Mouse (Mus musculus): ENCODE measurements around the gene Psmb9. TPM values are rescaled to one million over a fixed set of nuclear protein-coding genes. Genes with fewer than 3 reads are reported as not detected.

The Psmb9 gene
- polyA plus RNA-seq, 1 experiment from 2014 or later: 36.8 TPM

GRCm38 (mm10) chr17:34204303-34205010 is 16.9 kb upstream of the Psmb9 start:
- Histone ChIP-seq H3K4me2 (replicated peaks; ENCODE audit: low read depth) (peak overlapping the region; percentile 74), H3K9me3 (ENCODE audit: control insufficient read depth) (no peaks in the 10 kb centered on the region), H3K4me3 (ENCODE audit: low read depth, low read length) (peak overlapping the region; percentile 66), H3K27ac (ENCODE audit: low read depth, low read length) (no peak overlapping the region), H3K36me3 (ENCODE audit: control insufficient read depth, insufficient read depth) (no peaks in the 10 kb centered on the region), H3K27me3 (replicated peaks; ENCODE audit: control insufficient read depth, insufficient read depth, low read length) (no peaks in the 10 kb centered on the region), H3K4me1 (replicated peaks; ENCODE audit: control insufficient read depth, insufficient read depth, low read length) (no peaks in the 10 kb centered on the region), H3K9ac (ENCODE audit: low read depth, low read length) (peak overlapping the region; percentile 53)
- peak; percentile 91 for TF ChIP-seq CTCF (IDR thresholded peaks at IDR 0.05; ENCODE audit: low read depth)
- WGBS: under 1% methylated on average over 44 of the region's 44 CpGs
- ATAC-seq: peak; percentile 50

DNA sequence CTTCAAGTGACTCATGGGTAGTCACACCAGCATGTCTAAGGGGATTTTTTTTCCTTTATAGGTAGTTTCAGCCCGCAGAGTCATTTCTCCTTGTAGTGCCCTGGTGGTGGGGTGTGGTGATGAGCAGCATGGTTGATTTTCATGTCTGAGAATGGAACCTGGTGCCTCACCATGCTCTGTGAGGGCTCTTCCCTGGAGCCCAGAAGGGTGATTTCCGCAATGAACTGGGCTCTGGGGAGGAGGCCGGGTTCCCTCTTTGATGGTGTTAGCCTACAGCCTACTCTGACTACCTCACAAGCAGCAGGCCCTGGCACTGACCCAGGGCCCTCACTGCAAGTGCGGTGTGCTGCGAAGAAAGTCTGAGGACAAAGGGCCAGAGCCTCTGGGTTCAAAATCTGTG is 15.9 kb upstream of the Psmb9 start, which contains the start of gene Tap2:
Tap2 (plus strand) TSS at position 84 of the 400 bp plus-strand sequence.
- no peak within 1 kb of the TSS for H3K27ac ChIP-seq (ENCODE audit: low read depth, low read length)
- WGBS: 83% methylated on average over 5 of the region's 5 CpGs
- no peak for ATAC-seq
- peak within 1 kb of the TSS; percentile 66 for H3K4me3 ChIP-seq (ENCODE audit: low read depth, low read length)
- peak within 1 kb of the TSS; percentile 53 for H3K9ac ChIP-seq (ENCODE audit: low read depth, low read length)
- no peaks in the 10 kb centered on the region for H3K36me3 ChIP-seq (ENCODE audit: control insufficient read depth, insufficient read depth)
- H3K4me2 ChIP-seq (replicated peaks; ENCODE audit: low read depth): peak within 1 kb of the TSS; percentile 74
- H3K4me1 ChIP-seq (replicated peaks; ENCODE audit: control insufficient read depth, insufficient read depth, low read length): no peaks in the 10 kb centered on the region
- no peaks in the 10 kb centered on the region for H3K27me3 ChIP-seq (replicated peaks; ENCODE audit: control insufficient read depth, insufficient read depth, low read length)
- H3K9me3 ChIP-seq (ENCODE audit: control insufficient read depth): no peaks in the 10 kb centered on the region
- TF ChIP-seq CTCF (IDR thresholded peaks at IDR 0.05; ENCODE audit: low read depth): no peak

GRCm38 (mm10) chr17:34202760-34203442 is 15.3 kb upstream of the Psmb9 start:
- WGBS: 82% methylated on average over 4 of the region's 4 CpGs
- Histone ChIP-seq H3K4me2 (replicated peaks; ENCODE audit: low read depth) (no peak overlapping the region), H3K27me3 (replicated peaks; ENCODE audit: control insufficient read depth, insufficient read depth, low read length) (no peaks in the 10 kb centered on the region), H3K9me3 (ENCODE audit: control insufficient read depth) (no peaks in the 10 kb centered on the region), H3K4me1 (replicated peaks; ENCODE audit: control insufficient read depth, insufficient read depth, low read length) (no peaks in the 10 kb centered on the region), H3K4me3 (ENCODE audit: low read depth, low read length) (no peak overlapping the region), H3K27ac (ENCODE audit: low read depth, low read length) (no peak overlapping the region), H3K36me3 (ENCODE audit: control insufficient read depth, insufficient read depth) (no peaks in the 10 kb centered on the region), H3K9ac (ENCODE audit: low read depth, low read length) (no peak overlapping the region)
- no peak for ATAC-seq
- TF ChIP-seq CTCF (IDR thresholded peaks at IDR 0.05; ENCODE audit: low read depth): no peak

DNA sequence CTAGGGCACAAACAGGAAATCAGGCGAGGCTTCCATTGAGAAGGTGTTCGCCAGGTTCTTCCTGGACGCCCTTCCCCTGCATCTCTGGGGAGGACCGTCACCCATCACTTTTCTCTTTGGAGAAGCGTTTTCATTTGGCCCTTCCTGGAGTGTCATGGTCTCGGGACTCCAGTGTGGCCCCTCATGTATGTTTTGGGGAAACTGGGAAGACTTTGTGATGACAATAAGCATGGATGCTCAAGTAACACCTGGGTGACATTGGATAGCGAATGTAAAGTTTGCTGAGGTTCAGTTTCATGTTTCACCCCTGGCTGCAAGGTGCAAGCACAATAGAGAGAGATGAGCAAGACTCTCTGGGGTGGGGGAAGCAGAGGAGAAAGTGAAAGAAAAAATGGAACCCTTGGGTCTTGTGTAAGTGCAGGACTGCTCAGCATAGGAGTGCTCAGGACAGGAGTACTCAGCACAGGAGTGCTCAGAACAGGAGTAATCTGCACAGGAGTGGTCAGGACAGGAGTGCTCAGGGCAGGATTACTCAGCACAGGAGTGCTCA is 14.0 kb upstream of the Psmb9 start:
- Histone ChIP-seq H3K27me3 (replicated peaks; ENCODE audit: control insufficient read depth, insufficient read depth, low read length) (peaks cover 2% of the 10 kb centered on the region; the same call in 1 of the 2 replicates), H3K27ac (ENCODE audit: low read depth, low read length) (no peak overlapping the region), H3K4me1 (replicated peaks; ENCODE audit: control insufficient read depth, insufficient read depth, low read length) (no peaks in the 10 kb centered on the region), H3K9me3 (ENCODE audit: control insufficient read depth) (no peaks in the 10 kb centered on the region), H3K4me2 (replicated peaks; ENCODE audit: low read depth) (no peak overlapping the region), H3K9ac (ENCODE audit: low read depth, low read length) (no peak overlapping the region), H3K36me3 (ENCODE audit: control insufficient read depth, insufficient read depth) (no peaks in the 10 kb centered on the region; the same call in 1 of the 2 replicates), H3K4me3 (ENCODE audit: low read depth, low read length) (no peak overlapping the region)
- no peak for ATAC-seq
- TF ChIP-seq CTCF (IDR thresholded peaks at IDR 0.05; ENCODE audit: low read depth): no peak
- WGBS: 72% methylated on average over 7 of the region's 7 CpGs

GRCm38 (mm10) chr17:34200772-34201505 is 13.4 kb upstream of the Psmb9 start:
- Histone ChIP-seq H3K4me3 (ENCODE audit: low read depth, low read length) (no peak overlapping the region), H3K27ac (ENCODE audit: low read depth, low read length) (no peak overlapping the region), H3K4me1 (replicated peaks; ENCODE audit: control insufficient read depth, insufficient read depth, low read length) (no peaks in the 10 kb centered on the region), H3K9ac (ENCODE audit: low read depth, low read length) (no peak overlapping the region), H3K4me2 (replicated peaks; ENCODE audit: low read depth) (no peak overlapping the region), H3K9me3 (ENCODE audit: control insufficient read depth) (no peaks in the 10 kb centered on the region), H3K36me3 (ENCODE audit: control insufficient read depth, insufficient read depth) (no peaks in the 10 kb centered on the region; the same call in 1 of the 2 replicates), H3K27me3 (replicated peaks; ENCODE audit: control insufficient read depth, insufficient read depth, low read length) (peaks cover 5% of the 10 kb centered on the region; the same call in 1 of the 2 replicates)
- WGBS: 88% methylated on average over 16 of the region's 16 CpGs
- no peak for ATAC-seq
- no peak for TF ChIP-seq CTCF (IDR thresholded peaks at IDR 0.05; ENCODE audit: low read depth)

- H3K4me1 ChIP-seq (replicated peaks; ENCODE audit: control insufficient read depth, insufficient read depth, low read length): no peaks in the 10 kb centered on the region
- ATAC-seq: no peak
- no peak overlapping the region for H3K9ac ChIP-seq (ENCODE audit: low read depth, low read length)
- no peaks in the 10 kb centered on the region; the same call in 1 of the 2 replicates for H3K36me3 ChIP-seq (ENCODE audit: control insufficient read depth, insufficient read depth)
- H3K9me3 ChIP-seq (ENCODE audit: control insufficient read depth): no peaks in the 10 kb centered on the region
- TF ChIP-seq CTCF (IDR thresholded peaks at IDR 0.05; ENCODE audit: low read depth): no peak
- no peak overlapping the region for H3K27ac ChIP-seq (ENCODE audit: low read depth, low read length)
- peaks cover 5% of the 10 kb centered on the region for H3K27me3 ChIP-seq (replicated peaks; ENCODE audit: control insufficient read depth, insufficient read depth, low read length)
- H3K4me3 ChIP-seq (ENCODE audit: low read depth, low read length): no peak overlapping the region
- WGBS: 91% methylated on average over 10 of the region's 10 CpGs
- no peak overlapping the region for H3K4me2 ChIP-seq (replicated peaks; ENCODE audit: low read depth)
These were observed 12.5 kb upstream of the Psmb9 start for GRCm38 (mm10) chr17:34200047-34200446.

Measured in intestine, postnatal 0 days (tissue).